Comparison of ENCODE assay signal across 13 mouse cellular contexts in genomic region chr17:68868439-68868838, GRCm38 (mm10). TPM values are rescaled to one million over a fixed set of nuclear protein-coding genes. Genes with fewer than 3 reads are reported as not detected.
DNase-seq lines count a peak whose midpoint lies in the region; ATAC-seq and TF ChIP-seq lines count a peak whose summit lies in the region.
"Had no signal": no experiment of that assay in that cellular context is flagged by ENCODE, and none has a peak within 500 bp of the region (broad histone marks: within the 10 kb centered on the region; RNA-seq: fewer than 3 reads in every experiment).

No protein-coding gene starts in this region.

- no peak overlapping the region for H3K4me2 ChIP-seq in heart, postnatal 0 days (ENCODE audit: low read depth, low read length)
- no peak overlapping the region for H3K4me2 ChIP-seq in heart, embryonic 11.5 days
- H3K4me2 ChIP-seq: limb, embryonic 13.5 days had no signal

- no peaks in the 10 kb centered on the region for H3K27me3 ChIP-seq in heart, postnatal 0 days (ENCODE audit: control insufficient read depth, insufficient read depth, low read length)
- H3K27me3 ChIP-seq in heart, embryonic 11.5 days (ENCODE audit: control insufficient read depth, insufficient read depth, low read length) = no peaks in the 10 kb centered on the region
- H3K27me3 ChIP-seq: limb, embryonic 13.5 days had no signal

- no peak overlapping the region for H3K27ac ChIP-seq in heart, postnatal 0 days (ENCODE audit: low read depth)
- H3K27ac ChIP-seq in heart, embryonic 11.5 days (ENCODE audit: low read depth, low read length) = no peak overlapping the region
- no peak overlapping the region for H3K27ac ChIP-seq in left cerebral cortex, adult 2 months
- no peak overlapping the region for H3K27ac ChIP-seq in ES-E14 (ENCODE audit: insufficient read depth, low read depth, low read length, poor library complexity, severe bottlenecking)
- H3K27ac ChIP-seq: limb, embryonic 13.5 days had no signal

- no peaks in the 10 kb centered on the region for H3K4me1 ChIP-seq in heart, postnatal 0 days (ENCODE audit: control insufficient read depth, insufficient read depth)
- H3K4me1 ChIP-seq in heart, embryonic 11.5 days (ENCODE audit: control insufficient read depth, insufficient read depth, low read length) = no peaks in the 10 kb centered on the region
- H3K4me1 ChIP-seq in ES-E14 (ENCODE audit: control insufficient read depth in 2 of 2, insufficient read depth in 2 of 2, low read length in 2 of 2, poor library complexity in 1 of 2) = no peaks in the 10 kb centered on the region
- H3K4me1 ChIP-seq: limb, embryonic 13.5 days had no signal

- intact Hi-C loops in left cerebral cortex, adult 2 months (cut with DNase I) = loop anchor here (2.0 to 5.0 kb wide), 4 partner anchors 581 to 1008 kb away; no protein-coding TSS in a partner anchor

- ATAC-seq in heart, postnatal 0 days (ENCODE audit: insufficient read depth, low read depth) = no peak
- no peak for ATAC-seq in heart, embryonic 11.5 days (replicated peaks; ENCODE audit: insufficient number of reproducible peaks, low FRiP score, low TSS enrichment)

- H3K4me3 ChIP-seq in heart, postnatal 0 days (ENCODE audit: low read depth, low read length) = no peak overlapping the region
- no peak overlapping the region for H3K4me3 ChIP-seq in heart, embryonic 11.5 days (ENCODE audit: low read depth, low read length)
- no peak overlapping the region for H3K4me3 ChIP-seq in left cerebral cortex, adult 2 months
- no peak overlapping the region for H3K4me3 ChIP-seq in ES-E14 (ENCODE audit: insufficient read depth in 1 of 2, low read depth in 1 of 2, low read length in 2 of 2, poor library complexity in 1 of 2, severe bottlenecking in 1 of 2)
- H3K4me3 ChIP-seq: limb, embryonic 13.5 days had no signal

- TF ChIP-seq EP300 in heart, postnatal 0 days (IDR thresholded peaks at IDR 0.05; ENCODE audit: low read depth) = no peak

- in situ Hi-C loops in ES-E14 (cut with MboI; ENCODE audit: low sequenced_read_pairs in 2 of 2, unreplicated experiment in 2 of 2) = loop anchor here in 1 of 2 experiments (25.0 kb wide), 1 partner anchor 681 kb away; no protein-coding TSS in a partner anchor

- no peaks in the 10 kb centered on the region for H3K36me3 ChIP-seq in heart, postnatal 0 days (replicated peaks; ENCODE audit: control insufficient read depth, insufficient read depth, low read length)
- no peaks in the 10 kb centered on the region for H3K36me3 ChIP-seq in heart, embryonic 11.5 days (ENCODE audit: control insufficient read depth, insufficient read depth, low read length)
- H3K36me3 ChIP-seq in ES-E14 (ENCODE audit: control insufficient read depth, insufficient read depth, low read length, poor library complexity, severe bottlenecking) = no peaks in the 10 kb centered on the region
- H3K36me3 ChIP-seq: G1E; limb, embryonic 13.5 days had no signal

- no peak overlapping the region for H3K9ac ChIP-seq in heart, postnatal 0 days (replicated peaks; ENCODE audit: low read depth, low read length)
- no peak overlapping the region for H3K9ac ChIP-seq in heart, embryonic 11.5 days (ENCODE audit: low read depth, low read length)
- H3K9ac ChIP-seq in ES-E14 (ENCODE audit: insufficient read depth, low read depth, low read length, poor library complexity, severe bottlenecking) = no peak overlapping the region
- H3K9ac ChIP-seq: limb, embryonic 13.5 days had no signal

- TF ChIP-seq CTCF in heart, postnatal 0 days (IDR thresholded peaks at IDR 0.05; ENCODE audit: low read depth) = peak; percentile 46
- TF ChIP-seq CTCF in left cerebral cortex, adult 2 months (IDR thresholded peaks at IDR 0.05) = peak; percentile 61

- no peaks in the 10 kb centered on the region for H3K9me3 ChIP-seq in heart, postnatal 0 days (replicated peaks; ENCODE audit: control insufficient read depth, low read length)
- H3K9me3 ChIP-seq in heart, embryonic 11.5 days (replicated peaks; ENCODE audit: control insufficient read depth, low read length) = no peaks in the 10 kb centered on the region
- H3K9me3 ChIP-seq in ES-E14 (ENCODE audit: control insufficient read depth, insufficient read depth, low read depth, low read length) = no peaks in the 10 kb centered on the region
- H3K9me3 ChIP-seq: limb, embryonic 13.5 days had no signal

- DNase-seq in heart, postnatal 0 days (ENCODE audit: low spot score) = no peak
- DNase-seq in left cerebral cortex, adult 2 months (ENCODE audit: extremely low spot score in 1 of 2, low spot score in 2 of 2) = peak in 1 of 2 experiments; percentile 36
- DNase-seq in left cerebral cortex, adult 8-10 months (ENCODE audit: low spot score in 2 of 2) = no peak
- peak; percentile 13 for DNase-seq in 3T3-L1 (ENCODE audit: low read depth, low spot score)
- peak; percentile 6 for DNase-seq in ES-E14 (ENCODE audit: low read depth, low spot score)
- DNase-seq in spleen, postnatal 36 days (ENCODE audit: low spot score in 2 of 2) = no peak
- DNase-seq in thymus, postnatal 10 days (ENCODE audit: low spot score in 2 of 2) = no peak
- DNase-seq: cerebellum, adult 8-10 months; gastrocnemius, postnatal 10 days had no signal

TF ChIP-seq in ES-E14, 5 proteins besides CTCF, POLR2A, EP300 and RAD21:
- TF ChIP-seq ZC3H11A (IDR thresholded peaks at IDR 0.05; ENCODE audit: borderline replicate concordance, low read depth, low read length) (no peak), ZNF384 (IDR thresholded peaks at IDR 0.05; ENCODE audit: low read depth, low read length) (no peak), MAFK (IDR thresholded peaks at IDR 0.05; ENCODE audit: insufficient read depth, low read depth, low read length) (no peak), HCFC1 (IDR thresholded peaks at IDR 0.05; ENCODE audit: borderline replicate concordance, insufficient read depth, low read length) (no peak), CHD2 (IDR thresholded peaks at IDR 0.05; ENCODE audit: low read depth, low read length) (no peak)
TF ChIP-seq in ES-E14: peak in this region for 0.

RNA-seq across cellular contexts. Expression of gene Tmem200c, which starts 42.0 kb away (rescaled TPM):
- 0.19 TPM in 1 of 2 replicates, not detected in the other for total RNA-seq in heart, postnatal 0 days (2014; rRNA removed; ENCODE audit: low replicate concordance)
- not detected in 2 replicates for polyA plus RNA-seq in heart, postnatal 0 days (2015; fragmentation: Nextera tagmentation; extraction: Ambion mirVana)
- 0.08 and 0.14 TPM in 2 replicates for polyA plus RNA-seq in heart, embryonic 11.5 days (2014; fragmentation: Nextera tagmentation; extraction: Ambion mirVana)
- total RNA-seq in left cerebral cortex, adult 2 months (2021) = 10 to 100 TPM; 20.3 to 21.1 TPM
- 10 to 100 TPM; 12.5 to 16.0 (median 15.6) TPM for total RNA-seq in left cerebral cortex, adult 8-10 months (2022)
- 0.21 and 0.36 TPM in 2 replicates for total RNA-seq in ES-E14 (2012; rRNA removed)
- total RNA-seq: megakaryocyte, adult 5-6 weeks had no signal
- polyA plus RNA-seq: G1E had no signal

Comparison
In these comparisons a context has a peak if more than half of its experiments do, and no peak if none do; other contexts are left out.
1. DNase-seq: peak in 3T3-L1 (single experiment) and ES-E14 (single experiment); none in heart, postnatal 0 days (single experiment), left cerebral cortex, adult 8-10 months (0 of 2), spleen, postnatal 36 days (0 of 2) and thymus, postnatal 10 days (0 of 2).